Mouse (Mus musculus) spleen, postnatal 10 days (tissue): ENCODE results near the gene Id2.

ENCODE experiments used
- DNase-seq, 2 experiments: peaks; one replicate each; pipeline ENCODE4 v3.0.0; 2021 to 2022; ENCODE audit warnings: low spot score in 2 of 2

Id2 gene

DNA sequence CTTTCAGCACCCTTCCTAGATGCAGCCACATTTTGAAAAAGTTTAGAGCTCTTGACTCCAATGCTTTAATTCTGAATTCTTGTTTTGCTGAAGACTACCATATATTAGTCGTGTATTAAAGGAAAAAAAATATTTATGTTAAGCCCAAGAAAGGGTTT is at the start of gene Id2:
Gene Id2, minus strand, starts transcription at position 89 of the 158 bp plus-strand sequence.
- no peak for DNase-seq

GRCm38 (mm10) chr12:25145344-25145698 is 48.4 kb upstream of the Id2 start:
- DNase-seq: no peak

DNA sequence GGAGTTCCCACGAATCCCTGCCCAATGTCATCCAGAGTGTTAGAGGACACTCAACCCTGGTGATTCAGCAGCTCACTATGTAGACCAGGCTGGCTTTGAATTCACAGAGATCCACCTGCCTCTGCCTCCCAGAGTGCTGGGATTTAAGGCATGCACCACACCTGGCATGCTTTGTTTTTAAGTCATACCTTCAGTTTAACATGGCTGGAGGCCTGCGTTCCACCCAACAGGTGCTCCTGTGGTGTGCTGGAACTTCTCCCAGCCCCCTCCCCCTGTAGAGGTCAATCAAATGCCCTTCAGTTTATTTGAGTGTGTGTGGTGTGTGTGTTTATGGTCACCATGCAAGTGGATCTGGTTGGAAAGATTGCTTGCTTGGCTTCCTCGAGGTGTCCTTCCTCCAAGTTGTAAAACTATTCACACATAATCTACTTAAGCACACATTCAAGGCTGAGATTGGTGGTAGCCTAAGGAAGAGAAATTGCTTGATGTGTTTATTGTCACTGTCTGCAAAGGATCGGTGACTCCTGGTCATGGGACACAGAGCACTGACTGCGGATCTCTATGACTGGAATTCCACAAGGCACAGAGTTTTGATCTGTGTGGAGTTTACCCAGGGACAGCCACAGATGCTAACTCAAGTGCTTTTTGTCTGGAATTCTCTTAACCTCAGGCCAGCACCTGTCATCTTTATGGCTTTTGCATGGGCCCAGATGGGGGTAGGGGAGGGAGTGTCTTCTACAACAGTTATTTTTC is 47.8 kb upstream of the Id2 start:
- no peak for DNase-seq

GRCm38 (mm10) chr12:25143492-25143891 is 46.6 kb upstream of the Id2 start:
- no peak for DNase-seq

DNA sequence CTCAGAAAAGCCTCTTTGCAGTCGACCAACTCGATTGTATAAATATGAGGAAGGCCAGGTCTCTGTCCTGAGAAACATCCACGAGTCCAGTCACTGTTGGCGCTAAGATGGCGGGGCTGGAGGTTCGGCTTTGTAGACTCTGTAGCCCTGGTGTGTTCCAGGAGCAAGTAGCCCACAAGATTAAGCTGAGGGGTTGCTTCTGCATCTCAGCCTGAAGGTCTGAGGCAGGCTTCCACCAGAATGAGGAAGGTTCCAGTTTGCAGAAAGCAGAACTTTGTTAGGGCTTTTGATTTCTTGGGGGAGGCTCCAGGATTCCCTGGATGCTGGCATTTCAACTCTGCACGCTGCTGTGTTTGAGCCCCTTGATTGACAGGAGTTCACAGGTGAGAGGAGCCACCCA is 45.3 kb upstream of the Id2 start:
- no peak for DNase-seq

- DNase-seq: no peak
These were observed 44.4 kb upstream of the Id2 start for GRCm38 (mm10) chr12:25141311-25141710.

- DNase-seq: no peak
These were observed 43.2 kb upstream of the Id2 start for GRCm38 (mm10) chr12:25140115-25140514.

DNA sequence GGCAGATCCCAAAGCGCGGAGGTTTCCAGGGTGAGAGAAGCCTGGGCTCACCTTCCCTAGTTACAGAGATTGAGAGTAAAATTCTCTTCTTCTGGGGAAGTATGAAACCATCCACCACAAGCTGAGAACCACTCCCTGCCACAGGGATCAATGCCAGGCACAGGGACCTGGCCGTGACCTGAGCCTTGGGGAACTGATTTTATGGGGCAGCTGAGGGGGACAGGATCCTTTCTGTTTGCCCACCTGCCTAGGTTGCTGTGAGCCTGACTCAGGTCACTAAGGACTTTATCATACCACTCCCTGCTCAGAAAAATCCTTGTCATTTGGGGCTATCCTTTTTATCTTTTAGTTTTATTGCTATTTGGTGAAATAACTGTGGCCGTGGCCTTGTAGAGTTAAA is 41.7 kb upstream of the Id2 start:
- no peak for DNase-seq

GRCm38 (mm10) chr12:25132046-25132445 is 35.1 kb upstream of the Id2 start:
- DNase-seq: no peak

- no peak for DNase-seq
These were observed 30.7 kb upstream of the Id2 start for GRCm38 (mm10) chr12:25127629-25128028.

GRCm38 (mm10) chr12:25126228-25126627 is 29.3 kb upstream of the Id2 start:
- DNase-seq: no peak

GRCm38 (mm10) chr12:25125239-25125776 is 28.4 kb upstream of the Id2 start:
- no peak for DNase-seq

- no peak for DNase-seq
These were observed 27.7 kb upstream of the Id2 start for GRCm38 (mm10) chr12:25124431-25125238.

- DNase-seq: no peak
These were observed 23.8 kb upstream of the Id2 start for GRCm38 (mm10) chr12:25120753-25121152.

- no peak for DNase-seq
These were observed 22.3 kb upstream of the Id2 start for GRCm38 (mm10) chr12:25119278-25119677.

DNA sequence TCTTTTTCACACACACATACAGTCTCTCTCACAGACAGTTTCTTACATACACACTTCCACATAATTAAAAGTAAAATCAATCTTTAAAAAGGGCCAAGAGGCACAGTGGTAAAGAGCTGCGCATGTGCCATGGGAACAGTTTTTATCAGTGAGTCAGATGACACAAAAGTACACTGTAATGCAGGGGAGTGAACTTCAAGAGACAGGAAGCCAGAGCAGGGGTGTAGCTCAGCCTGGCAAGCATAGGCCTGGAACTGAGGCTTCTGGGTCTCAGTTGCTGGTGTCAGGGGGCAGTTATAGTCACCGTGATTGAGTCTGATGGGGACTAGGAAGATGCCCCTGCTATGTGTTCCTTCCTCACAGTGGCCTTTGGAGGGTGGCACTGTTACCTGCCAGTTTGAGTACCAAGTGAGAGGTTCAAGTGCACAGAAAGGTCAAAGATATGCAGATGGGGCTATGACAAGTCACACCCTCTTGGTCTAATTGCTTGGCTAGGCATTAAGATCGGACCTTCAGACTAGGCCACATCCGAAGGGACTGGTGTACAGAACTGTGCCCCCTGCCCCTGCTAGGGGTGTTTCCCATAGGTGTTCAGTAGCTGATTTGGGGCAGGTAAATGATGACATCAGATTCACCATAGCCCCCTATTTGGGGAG is 21.0 kb upstream of the Id2 start:
- no peak for DNase-seq

- no peak for DNase-seq
These were observed 19.2 kb upstream of the Id2 start for GRCm38 (mm10) chr12:25116126-25116525.

GRCm38 (mm10) chr12:25114426-25114825 is 17.5 kb upstream of the Id2 start:
- DNase-seq: no peak

DNA sequence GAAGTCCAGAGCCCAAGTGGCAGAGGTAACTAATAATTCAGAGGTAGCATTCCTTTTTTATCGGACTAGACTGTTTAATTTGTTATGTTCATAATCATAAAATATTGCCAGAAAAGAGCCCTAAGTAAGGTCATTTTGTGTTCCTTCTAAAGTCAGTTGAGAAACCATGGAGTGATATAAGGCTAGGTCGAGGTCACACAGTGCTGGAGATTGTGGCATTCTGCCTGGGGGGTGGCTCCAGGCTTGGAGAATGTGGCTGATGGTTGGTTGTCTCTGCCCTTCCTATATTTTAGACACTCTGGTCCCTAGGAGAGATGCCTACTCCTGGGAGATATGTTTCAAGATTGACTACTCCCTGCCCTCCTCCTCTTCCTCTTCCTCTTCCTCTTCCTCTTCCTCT is 16.4 kb upstream of the Id2 start:
- no peak for DNase-seq

DNA sequence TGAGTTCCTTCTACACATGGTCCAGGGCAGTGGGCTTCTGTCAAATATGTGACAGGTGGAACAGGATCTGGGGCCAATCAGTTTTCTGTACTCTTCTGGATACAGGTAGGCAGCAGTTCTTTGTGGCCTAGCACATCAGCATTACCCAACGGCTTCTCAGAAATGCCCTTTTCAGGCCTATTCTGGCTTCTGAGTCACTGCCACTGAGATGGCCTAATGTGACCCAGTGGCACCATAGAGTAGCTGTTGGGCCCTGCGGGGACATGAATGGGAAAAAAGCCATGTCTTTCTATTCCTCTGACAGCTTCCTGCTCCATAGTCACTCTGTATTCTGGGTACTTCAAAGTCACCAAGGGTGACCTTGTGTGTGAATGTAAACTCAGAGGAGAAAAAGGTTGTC is 15.9 kb upstream of the Id2 start:
- no peak for DNase-seq

- DNase-seq: no peak
These were observed 13.7 kb upstream of the Id2 start for GRCm38 (mm10) chr12:25110682-25111078.

DNA sequence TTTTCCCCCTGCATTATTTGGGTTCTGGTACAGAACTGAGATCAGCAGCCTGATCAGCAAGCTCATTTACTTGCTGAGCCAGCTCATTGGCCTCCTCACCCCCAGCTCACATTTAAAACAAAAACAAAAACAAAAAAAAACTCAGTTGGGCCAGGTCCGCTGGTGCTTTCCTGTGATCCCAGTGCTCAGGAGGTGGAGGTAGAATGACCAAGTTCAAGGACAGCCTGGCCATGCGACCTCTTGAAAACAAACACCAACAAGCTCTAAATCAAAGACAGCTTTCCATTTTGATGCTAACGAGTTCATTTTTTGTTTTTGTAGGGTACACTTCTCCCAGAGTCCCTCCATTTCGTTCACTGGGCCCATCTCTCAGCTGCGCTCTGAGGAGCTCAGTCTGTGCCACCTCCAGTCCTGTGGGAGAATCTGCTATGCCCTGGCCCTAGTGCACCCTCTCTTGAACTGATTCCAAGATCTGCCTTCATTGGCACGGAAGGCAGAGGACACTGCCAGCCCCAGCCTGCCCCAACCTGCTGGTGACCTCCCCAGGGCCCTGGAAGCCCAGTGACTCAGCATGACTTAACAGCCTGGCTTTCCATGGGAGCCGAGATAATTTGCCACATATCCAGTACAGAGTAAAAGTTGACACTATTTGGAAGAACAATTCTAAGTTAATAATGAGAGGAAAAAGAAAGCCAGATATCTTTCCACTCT is 13.2 kb upstream of the Id2 start:
- DNase-seq: no peak
